Mouse (Mus musculus) gastrocnemius, postnatal 36 days (tissue): Measurements from ENCODE around the gene Irf4. TPM values are rescaled to one million over a fixed set of nuclear protein-coding genes. Genes with fewer than 3 reads are reported as not detected.

Source experiments
- DNase-seq, 2 experiments: peaks; one replicate each; pipeline ENCODE4 v3.0.0; 2022
- intact Hi-C: fragments of 180-260 bp; cut with DNase I; formaldehyde crosslinking; loops from one replicate; pipeline ENCODE4 v1.15.1; 2025
- total RNA-seq, 2 experiments: library from RNA; stranded (reverse); gene quantifications; 2 replicates each; pipeline ENCODE4 v1.2.3; 2021

The Irf4 gene
- total RNA-seq, 2 experiments from 2014 or later = 0.79 TPM

GRCm38 (mm10) chr13:30792741-30793140 lies 43.7 kb downstream of the Irf4 start:
- DNase-seq = no peak
- intact Hi-C loops = no loop called here

- intact Hi-C loops = no loop called here
These were observed 44.2 kb downstream of the Irf4 start for GRCm38 (mm10) chr13:30793196-30793595.

GRCm38 (mm10) chr13:30793616-30794015 lies 44.6 kb downstream of the Irf4 start:
- intact Hi-C loops = no loop called here
- no peak for DNase-seq

More at GRCm38 (mm10) chr13:30793196-30793595, 44.2 kb downstream of the Irf4 start:
- no peak for DNase-seq

GRCm38 (mm10) chr13:30795960-30796359 lies 46.9 kb downstream of the Irf4 start:
- no peak for DNase-seq
- intact Hi-C loops = no loop called here

GRCm38 (mm10) chr13:30801886-30802285 lies 52.9 kb downstream of the Irf4 start:
- intact Hi-C loops = no loop called here
- no peak for DNase-seq

- DNase-seq = no peak
- intact Hi-C loops = no loop called here
These were observed 53.4 kb downstream of the Irf4 start for GRCm38 (mm10) chr13:30802336-30802955.

- intact Hi-C loops = no loop called here
- DNase-seq = peak in 1 of 2 experiments; percentile 56
These were observed 60.2 kb downstream of the Irf4 start for GRCm38 (mm10) chr13:30809240-30809639.

- no peak for DNase-seq
- intact Hi-C loops = no loop called here
These were observed 64.4 kb downstream of the Irf4 start for GRCm38 (mm10) chr13:30813464-30813863.

- intact Hi-C loops = no loop called here
- no peak for DNase-seq
These were observed 65.2 kb downstream of the Irf4 start for GRCm38 (mm10) chr13:30814256-30814655.

Other genes with a start within 250 kb of the Irf4 start
- 100 to 1,000 TPM; 527 to 542 TPM for gene Uqcrfs1, start 203.9 kb upstream of the Irf4 start, total RNA-seq
- gene Dusp22, start 89.2 kb upstream of the Irf4 start, total RNA-seq = 10 to 100 TPM; 43.4 to 43.5 TPM
- gene Hus1b, start 198.5 kb downstream of the Irf4 start, total RNA-seq = under 1 TPM in 1 of 2 experiments, not detected in 1; 0.36 TPM
- gene Exoc2, start 224.9 kb downstream of the Irf4 start, total RNA-seq = 10 to 100 TPM; 11.7 to 12.9 TPM
- not detected for gene Gm5447, start 225.0 kb downstream of the Irf4 start, total RNA-seq